Mouse (Mus musculus): Measurements from ENCODE around the gene Hypk.

Gene Hypk

GRCm38 (mm10) chr2:121441800-121442199 is 11.3 kb upstream of the Hypk start:
- POLR2A ChIA-PET: interaction anchor here in 3 of 4 experiments (0.7 to 5.9 kb wide), 22 partner anchors 9 to 72 kb away, joined by 3 to 26 read pairs (median 4); partner anchors contain the start of genes Catsper2 (in 3 of the 3), Pdia3 (in 3 of the 3), Hypk (in 2 of the 3) and Serinc4 (in 2 of the 3)
- CTCF ChIA-PET: interaction anchor here in 2 of 4 experiments (0.5 to 1.4 kb wide), 4 partner anchors 15 to 631 kb away, joined by 3 to 7 read pairs (median 4); partner anchors contain the start of genes Catsper2 (in 1 of the 2) and Pdia3 (in 1 of the 2)

GRCm38 (mm10) chr2:121442259-121443067 is 10.6 kb upstream of the Hypk start:
- ChIA-PET CTCF (interaction anchor here in 3 of 4 experiments (0.5 to 1.4 kb wide), 6 partner anchors 15 to 266 kb away, joined by 3 to 7 read pairs (median 4); partner anchors contain the start of genes Catsper2 (in 1 of the 3) and Pdia3 (in 1 of the 3)), POLR2A (interaction anchor here in 3 of 4 experiments (0.8 to 5.9 kb wide), 32 partner anchors 8 to 513 kb away, joined by 3 to 26 read pairs (median 4); partner anchors contain the start of genes Catsper2 (in 3 of the 3), Hypk (in 3 of the 3), Pdia3 (in 3 of the 3) and Mfap1b (in 2 of the 3))

- ChIA-PET CTCF (interaction anchor here in 3 of 4 experiments (0.5 to 1.0 kb wide), 3 partner anchors 30 to 265 kb away, joined by 4 to 5 read pairs (median 4); partner anchors contain the start of genes Catsper2 (in 1 of the 3) and Pdia3 (in 1 of the 3)), POLR2A (interaction anchor here in 3 of 4 experiments (0.6 to 3.4 kb wide), 21 partner anchors 8 to 513 kb away, joined by 3 to 23 read pairs (median 4); partner anchors contain the start of genes Hypk (in 3 of the 3), Catsper2 (in 2 of the 3), Mfap1b (in 2 of the 3) and Pdia3 (in 2 of the 3))
Observed at GRCm38 (mm10) chr2:121443068-121443349, 10.1 kb upstream of the Hypk start.

- CTCF ChIA-PET: interaction anchor here in 1 of 4 experiments (0.9 kb wide), 1 partner anchor 9 kb away, joined by 3 read pairs; no protein-coding TSS in a partner anchor
Observed at GRCm38 (mm10) chr2:121444178-121444577, 8.9 kb upstream of the Hypk start, which contains the start of gene Ell3. Gene Ell3, minus strand, starts transcription at chr2:121444278.

GRCm38 (mm10) chr2:121445117-121445516 is 8.0 kb upstream of the Hypk start:
- CTCF ChIA-PET: interaction anchor here (0.5 to 0.8 kb wide), 6 partner anchors 10 to 722 kb away, joined by 3 to 4 read pairs (median 3); no protein-coding TSS in a partner anchor
- POLR2A ChIA-PET: interaction anchor here in 3 of 4 experiments (0.7 to 2.3 kb wide), 20 partner anchors 7 to 422 kb away, joined by 3 to 10 read pairs (median 4); partner anchors contain the start of genes Catsper2 (in 3 of the 3), Pdia3 (in 3 of the 3), Mfap1b (in 2 of the 3) and Serinc4 (in 2 of the 3)

More at GRCm38 (mm10) chr2:121444178-121444577, 8.9 kb upstream of the Hypk start, which contains the start of gene Ell3:
- POLR2A ChIA-PET: interaction anchor here in 3 of 4 experiments (0.5 to 2.8 kb wide), 12 partner anchors 9 to 31 kb away, joined by 3 to 12 read pairs (median 5); partner anchors contain the start of genes Catsper2 (in 2 of the 3), Pdia3 (in 2 of the 3), Serinc4 (in 2 of the 3) and Hypk (in 1 of the 3)

- POLR2A ChIA-PET: interaction anchor here in 1 of 4 experiments (1.2 kb wide), 1 partner anchor 63 kb away, joined by 3 read pairs; no protein-coding TSS in a partner anchor
Observed at GRCm38 (mm10) chr2:121446506-121446905, 6.6 kb upstream of the Hypk start.

GRCm38 (mm10) chr2:121447006-121447405 is 6.1 kb upstream of the Hypk start:
- CTCF ChIA-PET: no interaction called here
- POLR2A ChIA-PET: interaction anchor here in 1 of 4 experiments (2.5 kb wide), 1 partner anchor 10 kb away, joined by 26 read pairs; the partner anchor contains the start of gene Serinc4

More at GRCm38 (mm10) chr2:121446506-121446905, 6.6 kb upstream of the Hypk start:
- CTCF ChIA-PET: no interaction called here

- ChIA-PET CTCF (interaction anchor here (0.6 to 1.5 kb wide), 11 partner anchors 8 to 544 kb away, joined by 3 to 9 read pairs (median 4); partner anchors contain the start of genes Catsper2 (in 2 of the 4), Pdia3 (in 2 of the 4), Adal (in 1 of the 4) and Lcmt2 (in 1 of the 4)), POLR2A (interaction anchor here (0.6 to 4.2 kb wide), 61 partner anchors 8 to 678 kb away, joined by 3 to 90 read pairs (median 8); partner anchors contain the start of genes Catsper2 (in 3 of the 4), Pdia3 (in 3 of the 4), Adal (in 2 of the 4) and Lcmt2 (in 2 of the 4))
Observed at GRCm38 (mm10) chr2:121448136-121448535, 5.0 kb upstream of the Hypk start.

- CTCF ChIA-PET: interaction anchor here (0.5 to 1.5 kb wide), 15 partner anchors 8 to 543 kb away, joined by 3 to 9 read pairs (median 4); partner anchors contain the start of genes Catsper2 (in 2 of the 4), Pdia3 (in 2 of the 4), Adal (in 1 of the 4) and Lcmt2 (in 1 of the 4)
Observed at GRCm38 (mm10) chr2:121448739-121449535, 4.2 kb upstream of the Hypk start, which contains the start of gene Serf2. Gene Serf2, plus strand, starts transcription at chr2:121449195.

GRCm38 (mm10) chr2:121449545-121450011 is 3.5 kb upstream of the Hypk start:
- ChIA-PET POLR2A (interaction anchor here (0.7 to 4.2 kb wide), 64 partner anchors 8 to 669 kb away, joined by 3 to 90 read pairs (median 6); partner anchors contain the start of genes Mfap1b (in 4 of the 4), Catsper2 (in 3 of the 4), Pdia3 (in 3 of the 4) and Adal (in 2 of the 4)), CTCF (interaction anchor here in 2 of 4 experiments (1.0 to 1.5 kb wide), 4 partner anchors 15 to 53 kb away, joined by 4 to 5 read pairs (median 4); partner anchors contain the start of genes Catsper2 (in 1 of the 2), Mfap1b (in 1 of the 2) and Pdia3 (in 1 of the 2))

More at GRCm38 (mm10) chr2:121448739-121449535, 4.2 kb upstream of the Hypk start, which contains the start of gene Serf2:
- POLR2A ChIA-PET: interaction anchor here (0.6 to 4.2 kb wide), 88 partner anchors 8 to 678 kb away, joined by 3 to 90 read pairs (median 6); partner anchors contain the start of genes Mfap1b (in 4 of the 4), Adal (in 3 of the 4), Catsper2 (in 3 of the 4) and Lcmt2 (in 3 of the 4)

- CTCF ChIA-PET: no interaction called here
- POLR2A ChIA-PET: interaction anchor here in 3 of 4 experiments (0.7 to 4.2 kb wide), 22 partner anchors 8 to 506 kb away, joined by 3 to 90 read pairs (median 12); partner anchors contain the start of genes Catsper2 (in 3 of the 3), Mfap1b (in 3 of the 3), Pdia3 (in 3 of the 3) and Adal (in 1 of the 3)
Observed at GRCm38 (mm10) chr2:121450093-121450492, 3.0 kb upstream of the Hypk start.

GRCm38 (mm10) chr2:121452361-121452760 is 729 bp upstream of the Hypk start:
- ChIA-PET POLR2A (interaction anchor here in 2 of 4 experiments (0.7 to 3.1 kb wide), 11 partner anchors 8 to 57 kb away, joined by 3 to 17 read pairs (median 6); partner anchors contain the start of genes Mfap1b (in 2 of the 2) and Ell3 (in 1 of the 2)), CTCF (no interaction called here)

- ChIA-PET POLR2A (interaction anchor here in 2 of 4 experiments (0.9 to 3.1 kb wide), 16 partner anchors 9 to 314 kb away, joined by 3 to 17 read pairs (median 4); partner anchors contain the start of genes Catsper2 (in 2 of the 2), Mfap1b (in 2 of the 2), Pdia3 (in 2 of the 2) and Adal (in 1 of the 2)), CTCF (interaction anchor here in 2 of 4 experiments (0.6 kb wide), 2 partner anchors 46 to 303 kb away, joined by 3 to 4 read pairs; no protein-coding TSS in a partner anchor)
Observed at GRCm38 (mm10) chr2:121453917-121454316, 827 bp downstream of the Hypk start.

- POLR2A ChIA-PET: interaction anchor here in 1 of 4 experiments (0.9 to 3.3 kb wide), 7 partner anchors 7 to 284 kb away, joined by 3 to 26 read pairs (median 3); partner anchors contain the start of genes Mfap1b and Serf2
- CTCF ChIA-PET: no interaction called here
Observed at GRCm38 (mm10) chr2:121455534-121455933, 2.4 kb downstream of the Hypk start.
